Mouse (Mus musculus): ENCODE measurements around the gene Tmtc1.

Gene Tmtc1

GRCm38 (mm10) chr6:148310981-148311380, 133.2 kb downstream of the Tmtc1 start:
- CTCF ChIA-PET: no interaction called here

GRCm38 (mm10) chr6:148305821-148306220, 138.4 kb downstream of the Tmtc1 start:
- CTCF ChIA-PET: interaction anchor here (0.7 kb wide), 1 partner anchor 27 kb away, joined by 13 read pairs; no protein-coding TSS in a partner anchor

GRCm38 (mm10) chr6:148305191-148305590, 139.0 kb downstream of the Tmtc1 start:
- CTCF ChIA-PET: no interaction called here

- CTCF ChIA-PET: interaction anchor here (1.2 kb wide), 1 partner anchor 12 kb away, joined by 7 read pairs; no protein-coding TSS in a partner anchor
Measured at GRCm38 (mm10) chr6:148302261-148302660, 141.9 kb downstream of the Tmtc1 start.

- CTCF ChIA-PET: no interaction called here
Measured at GRCm38 (mm10) chr6:148297086-148297485, 147.1 kb downstream of the Tmtc1 start.

GRCm38 (mm10) chr6:148296418-148296817, 147.8 kb downstream of the Tmtc1 start:
- CTCF ChIA-PET: no interaction called here

GRCm38 (mm10) chr6:148294506-148294905, 149.7 kb downstream of the Tmtc1 start:
- CTCF ChIA-PET: no interaction called here

- CTCF ChIA-PET: no interaction called here
Measured at GRCm38 (mm10) chr6:148290865-148291264, 153.3 kb downstream of the Tmtc1 start.

GRCm38 (mm10) chr6:148283224-148283881, 160.8 kb downstream of the Tmtc1 start:
- CTCF ChIA-PET: interaction anchor here (0.6 kb wide), 1 partner anchor 25 kb away, joined by 3 read pairs; no protein-coding TSS in a partner anchor

GRCm38 (mm10) chr6:148279240-148279639, 164.9 kb downstream of the Tmtc1 start:
- CTCF ChIA-PET: no interaction called here

GRCm38 (mm10) chr6:148276418-148276817, 167.8 kb downstream of the Tmtc1 start:
- CTCF ChIA-PET: no interaction called here

- CTCF ChIA-PET: no interaction called here
Measured at GRCm38 (mm10) chr6:148275046-148275445, 169.1 kb downstream of the Tmtc1 start.

- CTCF ChIA-PET: interaction anchor here (0.6 kb wide), 1 partner anchor 723 kb away, joined by 3 read pairs; no protein-coding TSS in a partner anchor
Measured at GRCm38 (mm10) chr6:148260729-148261101, 183.5 kb downstream of the Tmtc1 start.

- CTCF ChIA-PET: no interaction called here
Measured at GRCm38 (mm10) chr6:148259979-148260728, 184.0 kb downstream of the Tmtc1 start.

- CTCF ChIA-PET: no interaction called here
Measured at GRCm38 (mm10) chr6:148259074-148259473, 185.1 kb downstream of the Tmtc1 start.

GRCm38 (mm10) chr6:148257805-148258204, 186.4 kb downstream of the Tmtc1 start:
- CTCF ChIA-PET: interaction anchor here (1.0 kb wide), 1 partner anchor 26 kb away, joined by 3 read pairs; no protein-coding TSS in a partner anchor

- CTCF ChIA-PET: no interaction called here
Measured at GRCm38 (mm10) chr6:148256109-148256508, 188.1 kb downstream of the Tmtc1 start.

- CTCF ChIA-PET: no interaction called here
Measured at GRCm38 (mm10) chr6:148255395-148256053, 188.7 kb downstream of the Tmtc1 start.

- CTCF ChIA-PET: no interaction called here
Measured at GRCm38 (mm10) chr6:148249221-148249620, 195.0 kb downstream of the Tmtc1 start.

GRCm38 (mm10) chr6:148248625-148249024, 195.6 kb downstream of the Tmtc1 start:
- CTCF ChIA-PET: no interaction called here

GRCm38 (mm10) chr6:148246544-148246943, 197.6 kb downstream of the Tmtc1 start:
- CTCF ChIA-PET: interaction anchor here (0.7 kb wide), 1 partner anchor 109 kb away, joined by 3 read pairs; no protein-coding TSS in a partner anchor

- CTCF ChIA-PET: no interaction called here
Measured at GRCm38 (mm10) chr6:148244836-148245235, 199.4 kb downstream of the Tmtc1 start.

GRCm38 (mm10) chr6:148242304-148242703, 201.9 kb downstream of the Tmtc1 start:
- CTCF ChIA-PET: no interaction called here

All from spleen, embryonic (tissue).